Mouse (Mus musculus) lung, embryonic 14.5 days (tissue): ENCODE data around the gene Dlg2. TPM values are rescaled to one million over a fixed set of nuclear protein-coding genes. Genes with fewer than 3 reads are reported as not detected.

Source experiments
- ATAC-seq: fragments of 200-750 bp; cut with Nextera tagmentation; 2 replicates; pipeline ENCODE4 v1.8.0; 2017; ENCODE audit warnings: mild to moderate bottlenecking, moderate TSS enrichment, moderate library complexity; ENCODE audit not compliant: insufficient read depth
- DNase-seq: peaks from one replicate; pipeline ENCODE4 v3.0.0-alpha.2; 2015
- H3K27ac ChIP-seq: fragments of 300-500 bp; sonication (generic); 2 replicates; pipeline ENCODE4 v1.5.1; 2014; ENCODE audit warnings: low read depth, mild to moderate bottlenecking, moderate library complexity
- H3K27me3 ChIP-seq: fragments of 300-500 bp; sonication (generic); 2 replicates; pipeline ENCODE4 v1.6.1; 2014; ENCODE audit warnings: low read length, control low read depth; ENCODE audit not compliant: insufficient read depth
- H3K36me3 ChIP-seq: fragments of 300-500 bp; sonication (generic); 2 replicates; pipeline ENCODE4 v1.6.1; 2014; ENCODE audit warnings: control low read depth; ENCODE audit not compliant: insufficient read depth
- H3K4me1 ChIP-seq: fragments of 300-500 bp; sonication (generic); 2 replicates; pipeline ENCODE4 v1.6.1; 2014; ENCODE audit warnings: antibody characterized with exemption, control low read depth; ENCODE audit not compliant: insufficient read depth
- H3K4me2 ChIP-seq: fragments of 300-500 bp; sonication (generic); 2 replicates; pipeline ENCODE4 v1.6.1; 2014; ENCODE audit warnings: mild to moderate bottlenecking
- H3K4me3 ChIP-seq: fragments of 300-500 bp; sonication (generic); 2 replicates; pipeline ENCODE4 v1.5.1; 2014; ENCODE audit warnings: low read depth, low read length
- H3K9ac ChIP-seq: fragments of 300-500 bp; sonication (generic); 2 replicates; pipeline ENCODE4 v1.6.1; 2014
- H3K9me3 ChIP-seq: fragments of 300-500 bp; sonication (generic); 2 replicates; pipeline ENCODE4 v1.6.1; 2016; ENCODE audit warnings: low read depth, low read length, control low read depth
- CTCF ChIP-seq: IDR thresholded peaks from 2 replicates; pipeline ENCODE4 v1.5.1; 2016; ENCODE audit warnings: antibody characterized with exemption, low read depth
- WGBS: fragments of 180-500 bp; shearing (Covaris S2); extraction: QIAGEN DNeasy Blood & Tissue Kit; methylation state at CpG from one replicate; pipeline ENCODE4 v1.1.7; 2014; 5-methylcytosine and 5-hydroxymethylcytosine counted together
- polyA plus RNA-seq: library from polyadenylated mRNA; unstranded; fragments of >200 nt; fragmentation: Nextera tagmentation; extraction: Ambion mirVana; gene quantifications from 2 replicates; pipeline ENCODE4 v1.2.1, GENCODE M21; 2014

The Dlg2 gene
- polyA plus RNA-seq, 1 experiment from 2014 or later: 0.25 TPM

DNA sequence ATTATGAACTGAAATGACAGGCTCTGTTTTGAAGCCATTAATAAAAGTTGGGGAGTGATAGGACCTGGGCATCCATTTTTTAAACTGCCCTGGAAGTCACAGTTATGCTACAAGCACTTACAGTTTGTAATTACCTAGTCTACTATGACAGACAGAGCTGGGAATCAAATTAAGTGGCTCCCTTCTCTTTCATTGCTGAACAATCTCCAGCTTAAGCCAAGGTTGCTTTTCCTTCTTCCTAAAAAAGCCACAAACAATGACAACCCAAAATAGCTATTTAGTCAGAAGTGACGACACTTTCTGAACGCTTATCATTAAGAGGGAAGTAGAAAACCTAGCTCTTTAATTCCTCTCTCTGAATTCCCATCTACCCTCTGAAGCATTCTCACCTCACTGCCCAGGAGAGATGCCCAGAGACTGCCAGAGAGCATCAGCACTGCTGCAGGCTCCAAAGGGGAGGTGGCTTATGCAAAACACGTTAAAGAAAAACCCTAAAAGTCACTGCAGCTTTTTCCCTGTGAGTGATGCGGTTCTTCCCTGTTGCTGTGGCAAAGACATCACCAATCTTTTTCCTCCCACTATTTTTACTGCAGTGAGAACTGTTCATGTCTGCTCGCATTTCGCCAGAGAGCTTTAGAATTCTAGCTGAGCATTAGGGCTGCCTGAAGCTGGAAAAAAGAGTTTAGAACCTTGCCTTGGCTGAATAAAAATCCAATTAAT is 612.9 kb downstream of the Dlg2 start:
- DNase-seq (no peak), ATAC-seq (no peak)
- Histone ChIP-seq H3K9me3 (no peaks in the 10 kb centered on the region), H3K27ac (no peak overlapping the region), H3K4me1 (no peaks in the 10 kb centered on the region), H3K4me3 (no peak overlapping the region), H3K4me2 (no peak overlapping the region), H3K27me3 (0 out of 2 replicates have a peak, but pooled peaks cover 4% of the 10 kb centered on the region), H3K36me3 (no peaks in the 10 kb centered on the region), H3K9ac (no peak overlapping the region)
- TF ChIP-seq CTCF: no peak
- WGBS: 33% methylated on average over 6 of the region's 6 CpGs

DNA sequence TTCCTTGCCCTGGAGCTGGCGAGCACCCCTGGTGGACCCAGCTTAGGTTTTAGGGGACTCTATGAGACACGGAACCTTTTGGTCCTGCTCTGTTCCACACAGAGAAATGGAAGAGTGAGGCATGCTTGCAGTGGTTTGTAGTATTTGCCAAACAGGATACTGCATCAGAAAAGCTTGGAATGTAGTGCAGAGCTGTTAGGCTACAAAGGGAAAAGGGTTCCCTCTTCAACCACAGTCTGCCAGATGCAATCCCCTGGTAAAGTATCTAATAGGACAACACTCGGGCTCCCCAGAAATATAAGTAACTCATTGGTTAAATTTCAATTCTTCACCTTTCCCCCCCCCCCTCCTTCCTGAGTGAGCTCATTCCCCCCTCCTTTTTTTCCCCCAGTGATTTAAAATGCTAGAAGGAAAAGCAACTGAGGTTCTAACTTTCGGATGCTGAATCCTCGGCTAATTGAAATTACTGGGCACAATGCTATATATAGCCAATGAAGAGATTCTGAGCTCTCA is 613.9 kb downstream of the Dlg2 start:
- Histone ChIP-seq H3K9ac (no peak overlapping the region), H3K36me3 (no peaks in the 10 kb centered on the region), H3K4me3 (no peak overlapping the region), H3K27ac (no peak overlapping the region), H3K4me2 (no peak overlapping the region), H3K9me3 (no peaks in the 10 kb centered on the region), H3K27me3 (0 out of 2 replicates have a peak, but pooled peaks cover 4% of the 10 kb centered on the region), H3K4me1 (no peaks in the 10 kb centered on the region)
- 48% methylated on average over 5 of the region's 5 CpGs for WGBS
- no peak for TF ChIP-seq CTCF
- ATAC-seq (no peak), DNase-seq (no peak)

DNA sequence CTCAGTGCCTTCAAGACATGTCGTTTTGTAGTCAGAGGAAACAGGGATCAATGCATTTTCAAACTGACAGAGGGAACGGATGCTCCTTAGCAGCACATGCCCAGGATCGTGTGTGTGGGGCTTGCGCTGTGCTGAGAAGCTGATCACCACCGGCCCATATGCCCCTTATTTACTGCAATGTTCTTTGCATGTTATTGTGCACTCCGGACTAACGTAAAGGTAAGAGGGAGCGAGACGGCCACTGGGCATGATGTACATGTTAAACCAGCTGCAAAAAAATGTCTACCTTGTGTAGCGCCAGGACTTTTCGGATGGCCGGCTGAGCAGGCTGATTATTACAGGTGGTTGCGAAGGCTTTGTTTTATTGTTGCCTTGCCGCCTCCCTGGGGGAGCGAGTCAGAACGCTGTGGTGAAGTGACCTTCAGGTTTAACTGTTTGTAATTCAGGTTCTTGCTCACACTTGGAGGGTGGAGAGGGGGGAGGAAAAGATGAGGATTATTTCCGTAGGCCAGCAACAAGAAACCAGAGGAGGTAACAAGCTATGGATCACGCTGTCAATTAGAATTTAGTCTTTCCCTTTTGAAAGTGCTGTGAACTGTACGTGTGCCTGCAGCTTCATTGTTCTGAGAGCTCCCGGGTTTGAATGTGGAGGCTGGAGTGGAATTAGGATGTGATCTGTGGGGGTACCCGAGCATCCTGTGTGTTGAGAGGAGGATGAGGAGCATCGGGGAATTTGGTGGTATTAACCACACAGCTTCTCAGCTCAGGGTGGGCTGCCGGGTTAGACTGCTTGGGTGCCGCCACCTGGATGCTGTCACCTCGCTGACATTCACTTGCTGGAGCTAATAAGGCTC is 614.6 kb downstream of the Dlg2 start:
- 0 out of 2 replicates have a peak, but pooled peaks cover 4% of the 10 kb centered on the region for H3K27me3 ChIP-seq
- ATAC-seq (no peak), DNase-seq (no peak)
- H3K9ac ChIP-seq: no peak overlapping the region
- H3K36me3 ChIP-seq: no peaks in the 10 kb centered on the region
- H3K9me3 ChIP-seq: no peaks in the 10 kb centered on the region
- no peak overlapping the region for H3K27ac ChIP-seq
- H3K4me1 ChIP-seq: no peaks in the 10 kb centered on the region
- 18% methylated on average over 25 of the region's 25 CpGs for WGBS
- peak overlapping the region; percentile 43 for H3K4me2 ChIP-seq
- no peak for TF ChIP-seq CTCF
- no peak overlapping the region for H3K4me3 ChIP-seq

DNA sequence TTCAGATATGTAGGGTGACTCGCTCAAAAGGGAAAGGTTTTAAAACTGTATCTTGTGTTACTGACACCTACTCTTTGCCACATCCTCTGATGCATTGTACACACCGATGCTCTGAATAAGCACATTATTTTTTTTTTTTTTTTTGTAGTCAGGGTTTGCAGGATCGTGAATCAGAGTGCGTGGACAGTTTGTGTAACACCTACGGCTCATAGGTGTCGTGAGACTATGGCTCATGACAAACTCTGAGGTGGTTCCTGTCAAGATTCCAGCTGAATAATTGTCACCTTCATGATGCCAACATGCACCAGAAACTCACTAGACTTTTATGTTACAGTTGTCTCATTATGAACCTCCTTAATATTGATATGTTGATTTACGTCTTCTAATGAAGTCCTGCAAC is 620.0 kb downstream of the Dlg2 start:
- Histone ChIP-seq H3K4me3 (no peak overlapping the region), H3K27me3 (0 out of 2 replicates have a peak, but pooled peaks cover under 1% of the 10 kb centered on the region), H3K9me3 (no peaks in the 10 kb centered on the region), H3K36me3 (no peaks in the 10 kb centered on the region), H3K27ac (no peak overlapping the region), H3K9ac (no peak overlapping the region), H3K4me1 (no peaks in the 10 kb centered on the region), H3K4me2 (no peak overlapping the region)
- WGBS: 69% methylated on average over 7 of the region's 7 CpGs
- no peak for TF ChIP-seq CTCF
- ATAC-seq (no peak), DNase-seq (no peak)

DNA sequence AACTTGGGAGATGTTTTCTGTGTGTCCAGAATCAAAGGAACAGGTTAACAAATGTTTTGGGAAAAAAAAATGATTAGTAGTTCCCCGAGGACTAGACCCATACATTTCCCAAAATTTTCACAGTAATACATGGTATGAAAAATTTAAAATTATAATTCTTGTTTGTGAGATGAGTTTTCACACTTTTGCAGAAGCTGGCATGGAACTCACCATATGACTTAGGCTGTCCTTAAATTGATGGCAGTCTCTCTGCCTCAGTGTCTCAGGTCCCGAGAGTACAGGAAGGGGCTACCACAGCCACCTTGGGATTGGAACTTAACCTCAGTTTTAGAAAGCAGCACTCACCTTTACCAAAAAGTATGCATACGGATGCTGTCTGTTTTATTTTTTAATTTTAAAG is 622.0 kb downstream of the Dlg2 start:
- DNase-seq: no peak
- no peak overlapping the region for H3K4me3 ChIP-seq
- ATAC-seq: no peak
- no peak overlapping the region for H3K9ac ChIP-seq
- H3K4me2 ChIP-seq: no peak overlapping the region
- H3K27ac ChIP-seq: no peak overlapping the region
- no peaks in the 10 kb centered on the region for H3K36me3 ChIP-seq
- TF ChIP-seq CTCF: no peak
- no peaks in the 10 kb centered on the region for H3K9me3 ChIP-seq
- H3K27me3 ChIP-seq: no peaks in the 10 kb centered on the region
- WGBS: 71% methylated on average over 3 of the region's 3 CpGs
- no peaks in the 10 kb centered on the region for H3K4me1 ChIP-seq

DNA sequence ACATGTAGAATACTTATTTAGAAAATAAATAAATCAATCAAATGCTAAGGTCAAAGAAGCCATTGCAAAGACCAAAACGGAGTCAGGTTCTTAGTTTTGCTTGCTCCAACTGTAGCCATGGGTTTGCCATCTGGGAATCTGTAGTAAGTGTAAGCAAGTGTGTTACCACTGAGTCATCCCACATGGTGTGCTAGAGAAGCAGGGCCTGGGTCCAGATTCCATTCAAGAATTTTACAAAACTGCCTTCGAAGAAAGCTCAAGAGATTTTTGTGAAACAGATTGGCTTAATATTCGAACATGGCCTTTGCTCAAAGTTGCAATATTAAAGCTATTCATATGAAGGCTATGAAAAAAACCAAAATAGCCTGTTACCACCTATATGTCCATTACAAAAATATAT is 633.1 kb downstream of the Dlg2 start:
- no peak for TF ChIP-seq CTCF
- H3K27ac ChIP-seq: no peak overlapping the region
- H3K27me3 ChIP-seq: no peaks in the 10 kb centered on the region
- no peak overlapping the region for H3K9ac ChIP-seq
- ATAC-seq: no peak
- no peak overlapping the region for H3K4me3 ChIP-seq
- no peak for DNase-seq
- H3K4me1 ChIP-seq: no peaks in the 10 kb centered on the region
- H3K9me3 ChIP-seq: no peaks in the 10 kb centered on the region
- H3K36me3 ChIP-seq: no peaks in the 10 kb centered on the region
- no peak overlapping the region for H3K4me2 ChIP-seq
- WGBS: 60% methylated on average over 3 of the region's 3 CpGs

DNA sequence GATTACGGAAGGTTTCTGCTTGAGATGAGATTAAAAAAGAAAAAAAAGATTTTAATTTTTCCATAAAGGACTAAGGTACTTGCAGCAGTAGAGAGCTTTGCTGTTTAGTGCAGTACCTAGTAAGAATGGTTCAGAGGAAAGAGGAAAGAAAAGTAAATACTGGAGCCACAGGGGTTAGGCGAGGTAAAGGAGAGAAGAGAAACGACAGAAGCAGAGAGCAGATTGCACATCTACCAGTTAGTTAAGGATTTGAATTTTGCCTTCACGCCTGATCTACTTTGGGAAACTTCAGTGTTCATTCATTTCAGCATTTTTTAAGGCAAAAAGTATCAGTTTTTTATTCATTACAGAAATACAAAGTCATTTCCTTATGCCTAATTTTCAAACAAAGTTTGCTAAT is 655.7 kb downstream of the Dlg2 start:
- 63% methylated on average over 4 of the region's 4 CpGs for WGBS

More for the DNA sequence above, 655.7 kb downstream of the Dlg2 start:
- no peak for ATAC-seq
- no peak overlapping the region for H3K4me2 ChIP-seq
- no peak overlapping the region for H3K4me3 ChIP-seq
- H3K9ac ChIP-seq: no peak overlapping the region
- H3K27ac ChIP-seq: no peak overlapping the region
- no peak for DNase-seq
- no peaks in the 10 kb centered on the region for H3K4me1 ChIP-seq
- no peaks in the 10 kb centered on the region for H3K36me3 ChIP-seq
- H3K9me3 ChIP-seq: no peaks in the 10 kb centered on the region
- H3K27me3 ChIP-seq: no peaks in the 10 kb centered on the region
- TF ChIP-seq CTCF: no peak
